Mouse (Mus musculus) lung, embryonic 14.5 days (tissue): ENCODE measurements around the gene H2-Q1. TPM values are rescaled to one million over a fixed set of nuclear protein-coding genes. Genes with fewer than 3 reads are reported as not detected.

Source experiments
- ATAC-seq: fragments of 200-750 bp; cut with Nextera tagmentation; 2 replicates; pipeline ENCODE4 v1.8.0; 2017; ENCODE audit warnings: mild to moderate bottlenecking, moderate TSS enrichment, moderate library complexity; ENCODE audit not compliant: insufficient read depth
- DNase-seq: peaks from one replicate; pipeline ENCODE4 v3.0.0-alpha.2; 2015
- H3K27ac ChIP-seq: fragments of 300-500 bp; sonication (generic); 2 replicates; pipeline ENCODE4 v1.5.1; 2014; ENCODE audit warnings: low read depth, mild to moderate bottlenecking, moderate library complexity
- H3K27me3 ChIP-seq: fragments of 300-500 bp; sonication (generic); 2 replicates; pipeline ENCODE4 v1.6.1; 2014; ENCODE audit warnings: low read length, control low read depth; ENCODE audit not compliant: insufficient read depth
- H3K36me3 ChIP-seq: fragments of 300-500 bp; sonication (generic); 2 replicates; pipeline ENCODE4 v1.6.1; 2014; ENCODE audit warnings: control low read depth; ENCODE audit not compliant: insufficient read depth
- H3K4me1 ChIP-seq: fragments of 300-500 bp; sonication (generic); 2 replicates; pipeline ENCODE4 v1.6.1; 2014; ENCODE audit warnings: antibody characterized with exemption, control low read depth; ENCODE audit not compliant: insufficient read depth
- H3K4me2 ChIP-seq: fragments of 300-500 bp; sonication (generic); 2 replicates; pipeline ENCODE4 v1.6.1; 2014; ENCODE audit warnings: mild to moderate bottlenecking
- H3K4me3 ChIP-seq: fragments of 300-500 bp; sonication (generic); 2 replicates; pipeline ENCODE4 v1.5.1; 2014; ENCODE audit warnings: low read depth, low read length
- H3K9ac ChIP-seq: fragments of 300-500 bp; sonication (generic); 2 replicates; pipeline ENCODE4 v1.6.1; 2014
- H3K9me3 ChIP-seq: fragments of 300-500 bp; sonication (generic); 2 replicates; pipeline ENCODE4 v1.6.1; 2016; ENCODE audit warnings: low read depth, low read length, control low read depth
- CTCF ChIP-seq: IDR thresholded peaks from 2 replicates; pipeline ENCODE4 v1.5.1; 2016; ENCODE audit warnings: antibody characterized with exemption, low read depth
- WGBS: fragments of 180-500 bp; shearing (Covaris S2); extraction: QIAGEN DNeasy Blood & Tissue Kit; methylation state at CpG from one replicate; pipeline ENCODE4 v1.1.7; 2014; 5-methylcytosine and 5-hydroxymethylcytosine counted together
- polyA plus RNA-seq: library from polyadenylated mRNA; unstranded; fragments of >200 nt; fragmentation: Nextera tagmentation; extraction: Ambion mirVana; gene quantifications from 2 replicates; pipeline ENCODE4 v1.2.1, GENCODE M21; 2014

H2-Q1 gene
- polyA plus RNA-seq, 1 experiment from 2014 or later = 1.1 TPM

DNA sequence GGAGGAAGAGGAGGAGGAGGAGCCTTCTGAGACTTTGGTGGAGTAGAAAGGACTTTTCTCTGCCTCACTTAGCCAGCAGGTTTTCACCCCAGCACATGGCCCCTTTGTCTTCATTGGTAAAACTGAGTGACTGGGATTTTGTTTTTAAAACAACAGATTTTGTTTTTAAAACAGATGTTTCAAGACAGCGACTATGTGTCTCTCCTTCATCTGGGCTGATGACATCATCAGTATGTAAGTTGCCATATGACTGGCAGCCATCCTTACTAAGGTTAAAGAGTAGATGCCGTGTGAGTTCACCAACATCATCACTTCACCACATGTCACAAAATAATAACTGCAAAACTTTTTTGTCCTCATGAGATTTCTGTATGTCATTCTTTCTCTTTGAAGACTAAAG is 33.9 kb downstream of the H2-Q1 start:
- WGBS = 73% methylated on average over 2 of the region's 2 CpGs
- Histone ChIP-seq H3K9me3 (no peaks in the 10 kb centered on the region), H3K27me3 (peaks cover 2% of the 10 kb centered on the region; the same call in 1 of the 2 replicates), H3K36me3 (no peaks in the 10 kb centered on the region), H3K9ac (no peak overlapping the region), H3K4me2 (no peak overlapping the region), H3K4me3 (no peak overlapping the region), H3K27ac (no peak overlapping the region), H3K4me1 (no peaks in the 10 kb centered on the region)
- ATAC-seq (no peak), DNase-seq (no peak)
- no peak for TF ChIP-seq CTCF

DNA sequence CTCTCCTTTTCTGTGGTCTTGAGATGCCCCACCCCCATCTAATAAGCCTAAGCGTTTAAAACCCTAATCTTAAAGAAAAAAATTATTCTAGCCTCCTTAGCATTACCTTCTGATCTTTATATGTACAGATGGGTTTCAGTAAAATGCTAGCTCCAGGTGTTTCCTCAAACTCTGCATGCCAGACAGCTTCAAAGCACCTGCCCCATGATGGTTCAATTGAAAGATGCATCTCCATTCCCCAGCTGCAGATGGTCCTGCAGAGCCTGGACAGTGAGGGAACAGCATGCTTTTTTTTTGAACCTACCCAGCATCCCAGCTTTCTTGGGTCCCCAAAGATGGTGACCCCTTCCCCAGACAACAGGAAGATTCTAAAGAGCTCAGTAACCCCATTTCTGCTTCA is 36.9 kb downstream of the H2-Q1 start:
- WGBS = 26% methylated on average over 1 of the region's 1 CpGs
- no peak overlapping the region for H3K4me2 ChIP-seq
- ATAC-seq (no peak), DNase-seq (no peak)
- no peaks in the 10 kb centered on the region for H3K4me1 ChIP-seq
- H3K9me3 ChIP-seq = no peaks in the 10 kb centered on the region
- no peak overlapping the region for H3K9ac ChIP-seq
- TF ChIP-seq CTCF = no peak
- no peak overlapping the region for H3K27ac ChIP-seq
- no peak overlapping the region for H3K4me3 ChIP-seq
- peaks cover 9% of the 10 kb centered on the region; the same call in 1 of the 2 replicates for H3K27me3 ChIP-seq
- no peaks in the 10 kb centered on the region for H3K36me3 ChIP-seq

DNA sequence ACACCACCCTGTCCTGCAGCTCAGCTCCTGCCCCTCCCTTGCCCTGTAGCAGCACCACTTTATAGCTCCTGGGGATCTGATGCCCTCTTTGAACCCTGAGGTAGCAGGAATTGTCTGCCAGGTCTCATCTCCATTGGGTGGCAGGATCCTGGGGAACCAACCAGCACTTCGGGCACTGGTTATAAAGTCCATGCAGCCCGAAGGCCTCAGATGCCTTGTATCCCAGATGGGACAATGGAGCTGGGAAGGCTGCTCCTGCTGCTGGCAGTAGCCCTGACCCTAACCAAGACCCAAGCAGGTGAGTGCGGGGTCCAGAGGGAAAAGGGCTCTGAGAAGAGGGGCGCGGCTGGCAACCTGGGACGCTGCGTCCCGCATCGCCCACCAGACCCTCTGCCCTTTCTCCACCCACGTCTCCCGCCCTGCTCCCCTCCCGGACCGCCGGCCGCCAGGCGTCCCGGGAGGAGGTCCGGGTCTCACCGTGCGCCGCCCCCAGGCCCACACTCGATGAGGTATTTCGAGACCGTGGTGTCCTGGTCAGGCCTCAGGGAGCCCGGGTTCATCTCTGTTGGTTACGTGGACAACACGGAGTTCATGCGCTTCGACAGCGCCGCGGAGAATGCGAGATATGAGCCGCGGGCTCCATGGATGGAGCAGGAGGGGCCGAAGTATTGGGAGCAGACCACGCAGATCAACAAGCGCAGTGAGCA is 38.7 kb downstream of the H2-Q1 start:
- no peaks in the 10 kb centered on the region for H3K4me1 ChIP-seq
- H3K27ac ChIP-seq = no peak overlapping the region
- H3K27me3 ChIP-seq = peaks cover 9% of the 10 kb centered on the region; the same call in 1 of the 2 replicates
- TF ChIP-seq CTCF = no peak
- H3K36me3 ChIP-seq = no peaks in the 10 kb centered on the region
- H3K9ac ChIP-seq = peak overlapping the region; percentile 36
- WGBS = 11% methylated on average over 38 of the region's 38 CpGs
- peak overlapping the region; percentile 68 for H3K4me2 ChIP-seq
- no peaks in the 10 kb centered on the region for H3K9me3 ChIP-seq
- DNase-seq (peak; percentile 8), ATAC-seq (no peak)
- peak overlapping the region; percentile 36 for H3K4me3 ChIP-seq

DNA sequence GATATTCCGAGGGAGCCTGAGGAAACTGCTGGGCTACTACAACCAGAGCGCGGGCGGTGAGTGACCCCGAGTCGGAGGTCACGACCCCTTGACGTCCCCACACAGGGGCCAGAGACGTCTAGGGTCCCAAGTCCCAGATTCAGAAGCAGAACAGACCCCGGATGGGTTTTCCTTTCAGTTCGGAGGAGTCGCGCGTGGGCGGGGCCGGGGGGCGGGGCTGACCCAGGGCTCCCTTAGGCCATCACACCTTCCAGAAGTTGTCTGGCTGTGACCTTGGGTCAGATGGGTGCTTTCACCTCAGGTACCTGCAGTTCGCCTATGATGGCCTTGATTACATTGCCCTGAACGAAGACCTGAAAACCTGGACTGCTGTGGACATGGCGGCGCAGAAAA is 39.3 kb downstream of the H2-Q1 start:
- DNase-seq = peak; percentile 2
- no peak for ATAC-seq

More for the DNA sequence above, 39.3 kb downstream of the H2-Q1 start:
- H3K27me3 ChIP-seq = peaks cover 9% of the 10 kb centered on the region; the same call in 1 of the 2 replicates
- H3K4me3 ChIP-seq = peak overlapping the region; percentile 36
- 23% methylated on average over 21 of the region's 21 CpGs for WGBS
- peak overlapping the region; percentile 68 for H3K4me2 ChIP-seq
- H3K36me3 ChIP-seq = no peaks in the 10 kb centered on the region
- TF ChIP-seq CTCF = no peak
- H3K9ac ChIP-seq = peak overlapping the region; percentile 36
- H3K27ac ChIP-seq = no peak overlapping the region
- no peaks in the 10 kb centered on the region for H3K9me3 ChIP-seq
- H3K4me1 ChIP-seq = no peaks in the 10 kb centered on the region

Other genes with a start within 250 kb of the H2-Q1 start
- 0.39 and 0.43 TPM in 2 replicates for gene Ly6g6e, start 243.5 kb upstream of the H2-Q1 start, polyA plus RNA-seq
- gene Ly6g6d, start 242.3 kb upstream of the H2-Q1 start, polyA plus RNA-seq = 2.7 and 4.0 TPM in 2 replicates
- 0.49 and 0.96 TPM in 2 replicates for gene Ly6g6f, start 234.8 kb upstream of the H2-Q1 start, polyA plus RNA-seq
- gene Abhd16a, start 231.1 kb upstream of the H2-Q1 start, polyA plus RNA-seq = 79.7 and 80.9 TPM in 2 replicates
- gene Ly6g5c, start 212.1 kb upstream of the H2-Q1 start, polyA plus RNA-seq = not detected in 2 replicates
- gene Ly6g5b, start 205.0 kb upstream of the H2-Q1 start, polyA plus RNA-seq = 1.1 TPM in 2 replicates
- gene Gpank1, start 198.9 kb upstream of the H2-Q1 start, polyA plus RNA-seq = 18.3 and 19.0 TPM in 2 replicates
- gene Csnk2b, start 198.4 kb upstream of the H2-Q1 start, polyA plus RNA-seq = 288 and 291 TPM in 2 replicates
- gene D17H6S53E, start 194.0 kb upstream of the H2-Q1 start, polyA plus RNA-seq = 6.8 and 7.6 TPM in 2 replicates
- 0.31 and 0.67 TPM in 2 replicates for gene Apom, start 188.4 kb upstream of the H2-Q1 start, polyA plus RNA-seq
- gene Bag6, start 185.2 kb upstream of the H2-Q1 start, polyA plus RNA-seq = 65.9 and 69.1 TPM in 2 replicates
- gene Prrc2a, start 155.5 kb upstream of the H2-Q1 start, polyA plus RNA-seq = 210 and 238 TPM in 2 replicates
- 6.0 and 11.9 TPM in 2 replicates for gene Aif1, start 144.3 kb upstream of the H2-Q1 start, polyA plus RNA-seq
- gene Lst1, start 132.0 kb upstream of the H2-Q1 start, polyA plus RNA-seq = 11.6 and 14.1 TPM in 2 replicates
- 0.43 TPM in 1 of 2 replicates, not detected in the other for gene Ltb, start 126.0 kb upstream of the H2-Q1 start, polyA plus RNA-seq
- gene Tnf, start 118.4 kb upstream of the H2-Q1 start, polyA plus RNA-seq = 0.12 and 0.21 TPM in 2 replicates
- 0.26 TPM in 1 of 2 replicates, not detected in the other for gene Lta, start 115.1 kb upstream of the H2-Q1 start, polyA plus RNA-seq
- gene Gm16181, start 99.6 kb upstream of the H2-Q1 start, polyA plus RNA-seq = 0.37 and 0.70 TPM in 2 replicates
- gene Atp6v1g2, start 86.7 kb upstream of the H2-Q1 start, polyA plus RNA-seq = 3.7 and 5.9 TPM in 2 replicates
- 3.0 and 4.5 TPM in 2 replicates for gene Nfkbil1, start 84.6 kb upstream of the H2-Q1 start, polyA plus RNA-seq
- gene Ddx39b, start 78.7 kb upstream of the H2-Q1 start, polyA plus RNA-seq = 529 and 569 TPM in 2 replicates
- gene H2-D1, start 57.7 kb upstream of the H2-Q1 start, polyA plus RNA-seq = 69.7 and 73.2 TPM in 2 replicates
- gene H2-Q2, start 21.8 kb downstream of the H2-Q1 start, polyA plus RNA-seq = 9.5 and 10.8 TPM in 2 replicates
- gene H2-Q4, start 59.2 kb downstream of the H2-Q1 start, polyA plus RNA-seq = 5.0 and 6.0 TPM in 2 replicates
- 0.54 and 0.61 TPM in 2 replicates for gene H2-Q6, start 104.4 kb downstream of the H2-Q1 start, polyA plus RNA-seq
- gene H2-Q7, start 118.8 kb downstream of the H2-Q1 start, polyA plus RNA-seq = 6.9 and 7.3 TPM in 2 replicates
- gene H2-Q10, start 149.7 kb downstream of the H2-Q1 start, polyA plus RNA-seq = 0.08 and 0.28 TPM in 2 replicates
- 0.18 TPM in 1 of 2 replicates, not detected in the other for gene Pou5f1, start 185.6 kb downstream of the H2-Q1 start, polyA plus RNA-seq
- 83.9 and 89.3 TPM in 2 replicates for gene Tcf19, start 196.4 kb downstream of the H2-Q1 start, polyA plus RNA-seq
- gene Cchcr1, start 196.7 kb downstream of the H2-Q1 start, polyA plus RNA-seq = 15.2 and 20.3 TPM in 2 replicates
- gene Psors1c2, start 212.8 kb downstream of the H2-Q1 start, polyA plus RNA-seq = 0.82 and 0.84 TPM in 2 replicates
- 0.07 TPM in 1 of 2 replicates, not detected in the other for gene Cdsn, start 231.7 kb downstream of the H2-Q1 start, polyA plus RNA-seq
- gene 2300002M23Rik, start 247.0 kb downstream of the H2-Q1 start, polyA plus RNA-seq = not detected in 2 replicates